ENCODE assay signal across 26 mouse cellular contexts in the genomic region with DNA sequence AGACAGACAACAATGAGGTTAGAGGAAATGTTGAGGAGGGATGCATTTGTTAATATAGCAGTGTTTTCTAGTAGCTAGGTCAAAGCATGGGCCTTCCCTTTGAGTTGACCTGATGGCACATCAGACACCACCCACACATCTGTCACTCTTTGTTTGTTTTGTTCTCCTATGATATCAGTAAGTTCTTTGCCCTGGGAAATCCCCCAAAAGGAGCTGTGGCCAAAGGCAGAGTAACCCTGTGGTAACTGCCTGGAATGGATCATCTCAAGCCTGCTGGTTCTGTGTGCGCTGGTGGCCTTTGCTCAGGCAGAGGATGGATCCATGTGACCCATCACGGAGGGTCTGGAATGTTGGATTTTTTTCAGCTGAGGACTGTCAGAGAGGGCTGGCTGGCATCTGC. TPM values are rescaled to one million over a fixed set of nuclear protein-coding genes. Genes with fewer than 3 reads are reported as not detected.
DNase-seq lines count a peak whose midpoint lies in the region; ATAC-seq lines count a peak whose summit lies in the region.
"Had no signal": no experiment of that assay in that cellular context is flagged by ENCODE, and none has a peak within 500 bp of the region (broad histone marks: within the 10 kb centered on the region; RNA-seq: fewer than 3 reads in every experiment).

No protein-coding gene starts in this region.

- peak; percentile 28; the same call in 1 of the 2 replicates for ATAC-seq in liver, embryonic 12.5 days
- ATAC-seq in liver, embryonic 16.5 days (ENCODE audit: low read depth) = peak; percentile 64
- ATAC-seq: forebrain, embryonic 13.5 days; forebrain, embryonic 16.5 days; hindbrain, postnatal 0 days had no signal

- peaks cover 98% of the 10 kb centered on the region for H3K36me3 ChIP-seq in liver, embryonic 12.5 days
- H3K36me3 ChIP-seq in liver, embryonic 16.5 days (ENCODE audit: control insufficient read depth, insufficient read depth) = peaks cover 82% of the 10 kb centered on the region
- H3K36me3 ChIP-seq: G1E had no signal

- no peak overlapping the region for H3K27ac ChIP-seq in liver, embryonic 12.5 days
- H3K27ac ChIP-seq in liver, embryonic 16.5 days (ENCODE audit: low read length) = no peak overlapping the region
- H3K27ac ChIP-seq: forebrain, embryonic 10.5 days; forebrain, embryonic 13.5 days; heart, adult 2 months; heart, embryonic 10.5 days; heart, embryonic 13.5 days; hindbrain, embryonic 14.5 days; hindbrain, postnatal 0 days had no signal

- no peaks in the 10 kb centered on the region for H3K27me3 ChIP-seq in liver, embryonic 12.5 days (replicated peaks)
- no peaks in the 10 kb centered on the region for H3K27me3 ChIP-seq in liver, embryonic 16.5 days (ENCODE audit: control insufficient read depth, insufficient read depth, low read depth, low read length)
- H3K27me3 ChIP-seq: CH12.LX; forebrain, embryonic 13.5 days; heart, embryonic 13.5 days had no signal

- DNase-seq in liver = no peak
- DNase-seq in induced T-regulatory cell, adult 2 months (ENCODE audit: low read depth) = peak; percentile 12
- DNase-seq in adrenal gland, postnatal 25 days = no peak
- DNase-seq in thymus, postnatal 4 days = no peak
- DNase-seq: adrenal gland, adult 2 months; adrenal gland, postnatal 36 days; B cell, adult 2 months; cerebellum, adult 18-20 months; cerebellum, adult 9-10 months; cerebellum, postnatal 14 days; gastrocnemius, postnatal 36 days; heart, adult 2 months; heart, postnatal 14 days; heart, postnatal 4 days had no signal

- H3K4me2 ChIP-seq in liver, embryonic 12.5 days = no peak overlapping the region
- H3K4me2 ChIP-seq in liver, embryonic 16.5 days (ENCODE audit: low read depth, low read length) = no peak overlapping the region
- H3K4me2 ChIP-seq: forebrain, embryonic 13.5 days; heart, embryonic 13.5 days; hindbrain, embryonic 14.5 days had no signal

- H3K9me3 ChIP-seq in liver, embryonic 12.5 days (replicated peaks) = no peaks in the 10 kb centered on the region
- H3K9me3 ChIP-seq in liver, embryonic 16.5 days (replicated peaks; ENCODE audit: control insufficient read depth, low read length) = no peaks in the 10 kb centered on the region
- H3K9me3 ChIP-seq: forebrain, embryonic 10.5 days; forebrain, embryonic 13.5 days; G1E; heart, embryonic 10.5 days; heart, embryonic 13.5 days had no signal

- no peak overlapping the region for H3K9ac ChIP-seq in liver, embryonic 12.5 days
- H3K9ac ChIP-seq in liver, embryonic 16.5 days (ENCODE audit: low read depth, low read length) = no peak overlapping the region
- H3K9ac ChIP-seq: forebrain, embryonic 13.5 days; heart, embryonic 13.5 days; hindbrain, embryonic 14.5 days had no signal

- H3K4me3 ChIP-seq in liver, embryonic 12.5 days = no peak overlapping the region
- no peak overlapping the region for H3K4me3 ChIP-seq in liver, embryonic 16.5 days (ENCODE audit: low read depth, low read length)
- H3K4me3 ChIP-seq: forebrain, embryonic 10.5 days; forebrain, embryonic 13.5 days; heart, adult 2 months; heart, embryonic 10.5 days; heart, embryonic 13.5 days had no signal

- 92% methylated on average over 2 of the region's 2 CpGs for WGBS in liver, embryonic 12.5 days (ENCODE audit: insufficient replicate concordance)
- WGBS in liver, embryonic 16.5 days (ENCODE audit: insufficient replicate concordance) = 83% methylated on average over 2 of the region's 2 CpGs

- H3K4me1 ChIP-seq in liver, embryonic 12.5 days = 0 out of 2 replicates have a peak, but pooled peaks cover 7% of the 10 kb centered on the region
- H3K4me1 ChIP-seq in liver, embryonic 16.5 days (ENCODE audit: control insufficient read depth, low read depth, low read length) = peaks cover 6% of the 10 kb centered on the region
- H3K4me1 ChIP-seq: forebrain, embryonic 10.5 days; forebrain, embryonic 13.5 days; heart, embryonic 10.5 days; heart, embryonic 13.5 days had no signal

RNA-seq across cellular contexts. Expression of a gene that starts 27.1 kb away (rescaled TPM):
- 1.5 and 1.9 TPM in 2 replicates for polyA plus RNA-seq in liver, embryonic 12.5 days (2016; fragmentation: Nextera tagmentation; extraction: Ambion mirVana)
- polyA plus RNA-seq in liver, embryonic 16.5 days (2015; fragmentation: Nextera tagmentation; extraction: Ambion mirVana) = 2.8 and 3.1 TPM in 2 replicates
- total RNA-seq in adrenal gland, postnatal 25 days (2021) = not detected in 2 replicates
- total RNA-seq: adrenal gland, adult 2 months; adrenal gland, postnatal 36 days; gastrocnemius, adult 18-20 months; gastrocnemius, postnatal 36 days; heart, adult 2 months; heart, postnatal 14 days; heart, postnatal 4 days; hindbrain, postnatal 0 days had no signal
- polyA plus RNA-seq: G1E; heart, adult 2 months had no signal
